Mouse (Mus musculus) limb, embryonic 13.5 days (tissue): Measurements from ENCODE around the gene Vkorc1l1. TPM values are rescaled to one million over a fixed set of nuclear protein-coding genes. Genes with fewer than 3 reads are reported as not detected.

Experiments
- ATAC-seq: fragments of 200-750 bp; cut with Nextera tagmentation; 2 replicates; pipeline ENCODE4 v1.8.0; 2017; ENCODE audit warnings: low read depth, moderate number of reproducible peaks, moderate TSS enrichment; ENCODE audit not compliant: low FRiP score
- H3K27ac ChIP-seq: fragments of 300-500 bp; sonication (generic); 2 replicates; pipeline ENCODE4 v1.5.1; 2015; ENCODE audit warnings: inconsistent platforms, mild to moderate bottlenecking, moderate library complexity
- H3K27me3 ChIP-seq: fragments of 300-500 bp; sonication (generic); 2 replicates; pipeline ENCODE4 v1.6.1; 2015; ENCODE audit warnings: mild to moderate bottlenecking, inconsistent platforms
- H3K36me3 ChIP-seq: fragments of 300-500 bp; sonication (generic); 2 replicates; pipeline ENCODE4 v1.6.1; 2015; ENCODE audit warnings: inconsistent platforms, mild to moderate bottlenecking, moderate library complexity
- H3K4me1 ChIP-seq: fragments of 300-500 bp; sonication (generic); 2 replicates; pipeline ENCODE4 v1.6.1; 2015; ENCODE audit warnings: inconsistent platforms
- H3K4me2 ChIP-seq: fragments of 300-500 bp; sonication (generic); replicated peaks from 2 replicates; pipeline ENCODE4 v1.6.1; 2015; ENCODE audit warnings: inconsistent platforms, mild to moderate bottlenecking, moderate library complexity
- H3K4me3 ChIP-seq: fragments of 300-500 bp; sonication (generic); 2 replicates; pipeline ENCODE4 v1.5.1; 2015; ENCODE audit warnings: moderate library complexity, mild to moderate bottlenecking, inconsistent platforms
- H3K9ac ChIP-seq: fragments of 300-500 bp; sonication (generic); 2 replicates; pipeline ENCODE4 v1.6.1; 2015; ENCODE audit warnings: mild to moderate bottlenecking, inconsistent platforms
- H3K9me3 ChIP-seq: fragments of 300-500 bp; sonication (generic); 2 replicates; pipeline ENCODE4 v1.6.1; 2016; ENCODE audit warnings: inconsistent platforms
- WGBS: fragments of 180-500 bp; shearing (Covaris S2); methylation state at CpG from one replicate; pipeline ENCODE4 v1.1.7; 2015; 5-methylcytosine and 5-hydroxymethylcytosine counted together
- polyA plus RNA-seq: library from polyadenylated mRNA; unstranded; fragments of >200 nt; fragmentation: Nextera tagmentation; extraction: Ambion mirVana; gene quantifications from 2 replicates; pipeline ENCODE4 v1.2.1, GENCODE M21; 2015

Gene Vkorc1l1
- polyA plus RNA-seq, 1 experiment from 2014 or later: 28.7 TPM

GRCm38 (mm10) chr5:129952143-129952542 is 10.4 kb downstream of the Vkorc1l1 start:
- H3K4me1 ChIP-seq: no peaks in the 10 kb centered on the region
- H3K4me2 ChIP-seq: no peak overlapping the region
- WGBS: 97% methylated on average over 4 of the region's 4 CpGs
- H3K27me3 ChIP-seq: no peaks in the 10 kb centered on the region
- no peak overlapping the region for H3K9ac ChIP-seq
- ATAC-seq: no peak
- no peaks in the 10 kb centered on the region for H3K9me3 ChIP-seq
- H3K4me3 ChIP-seq: no peak overlapping the region
- H3K36me3 ChIP-seq: 0 out of 2 replicates have a peak, but pooled peaks cover 1% of the 10 kb centered on the region
- H3K27ac ChIP-seq: no peak overlapping the region

GRCm38 (mm10) chr5:129954473-129955254 is 12.9 kb downstream of the Vkorc1l1 start:
- ATAC-seq: no peak

DNA sequence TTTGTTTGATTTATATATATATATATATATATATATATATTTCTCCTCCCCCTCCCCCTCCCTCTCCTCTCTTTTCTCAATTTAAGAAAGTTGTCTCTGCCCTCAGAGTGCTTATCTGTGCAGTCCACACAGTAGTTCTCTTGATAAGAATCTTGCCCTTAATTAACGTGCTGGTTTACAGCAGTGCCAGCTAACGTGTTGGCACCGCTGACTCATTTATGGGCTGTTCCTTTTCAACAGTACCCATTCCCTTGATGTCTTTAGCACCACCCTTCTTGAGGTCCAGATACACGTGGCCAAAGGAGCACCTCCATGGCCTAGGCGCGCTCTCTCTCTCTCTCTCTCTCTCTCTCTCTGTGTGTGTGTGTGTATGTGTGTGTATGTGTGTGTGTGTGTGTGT is 14.0 kb downstream of the Vkorc1l1 start:
- no peak overlapping the region for H3K4me2 ChIP-seq
- no peaks in the 10 kb centered on the region for H3K27me3 ChIP-seq

More at GRCm38 (mm10) chr5:129954473-129955254, 12.9 kb downstream of the Vkorc1l1 start:
- H3K27me3 ChIP-seq: no peaks in the 10 kb centered on the region
- no peaks in the 10 kb centered on the region for H3K9me3 ChIP-seq
- H3K4me2 ChIP-seq: no peak overlapping the region
- H3K9ac ChIP-seq: no peak overlapping the region
- 87% methylated on average over 5 of the region's 5 CpGs for WGBS
- no peaks in the 10 kb centered on the region for H3K4me1 ChIP-seq
- H3K36me3 ChIP-seq: peaks cover 17% of the 10 kb centered on the region
- H3K4me3 ChIP-seq: no peak overlapping the region
- H3K27ac ChIP-seq: no peak overlapping the region

DNA sequence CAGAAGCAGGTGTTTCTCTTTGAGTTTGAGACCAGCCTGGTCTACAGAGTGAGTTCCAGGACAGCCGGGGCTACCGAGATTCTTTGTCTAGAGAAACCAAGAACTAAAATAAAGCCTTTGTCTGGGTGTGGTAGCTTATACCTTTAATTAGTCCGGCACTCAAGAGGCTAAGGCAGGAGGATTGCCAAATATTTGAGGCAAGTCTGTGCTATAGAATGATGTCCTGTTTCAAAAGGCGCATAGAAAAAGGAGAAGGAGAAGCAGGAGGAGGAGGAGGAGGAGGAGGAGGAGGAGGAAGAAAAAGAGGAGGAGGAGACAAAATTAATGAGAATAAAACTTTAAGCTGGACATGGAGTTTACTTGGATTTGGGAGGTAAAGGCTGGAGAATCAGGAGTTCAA is 21.5 kb downstream of the Vkorc1l1 start:
- H3K4me2 ChIP-seq: no peak overlapping the region
- ATAC-seq: no peak
- no peaks in the 10 kb centered on the region for H3K4me1 ChIP-seq
- H3K9ac ChIP-seq: no peak overlapping the region
- no peaks in the 10 kb centered on the region for H3K27me3 ChIP-seq
- H3K36me3 ChIP-seq: peaks cover 14% of the 10 kb centered on the region
- 82% methylated on average over 4 of the region's 4 CpGs for WGBS
- H3K27ac ChIP-seq: no peak overlapping the region
- H3K9me3 ChIP-seq: no peaks in the 10 kb centered on the region; the same call in 1 of the 2 replicates
- H3K4me3 ChIP-seq: no peak overlapping the region

More for the DNA sequence above, 14.0 kb downstream of the Vkorc1l1 start:
- H3K36me3 ChIP-seq: peaks cover 23% of the 10 kb centered on the region
- whole genome bisulfite sequencing: 78% methylated on average over 6 of the region's 6 CpGs
- no peak overlapping the region for H3K27ac ChIP-seq
- no peaks in the 10 kb centered on the region; the same call in 1 of the 2 replicates for H3K9me3 ChIP-seq
- H3K4me3 ChIP-seq: no peak overlapping the region
- no peaks in the 10 kb centered on the region for H3K4me1 ChIP-seq
- no peak overlapping the region for H3K9ac ChIP-seq
- ATAC-seq: no peak

GRCm38 (mm10) chr5:129966448-129966847 is 24.7 kb downstream of the Vkorc1l1 start:
- Histone ChIP-seq H3K27ac (no peak overlapping the region), H3K4me2 (no peak overlapping the region), H3K4me3 (no peak overlapping the region), H3K27me3 (no peaks in the 10 kb centered on the region), H3K4me1 (no peaks in the 10 kb centered on the region), H3K9ac (no peak overlapping the region), H3K9me3 (no peaks in the 10 kb centered on the region), H3K36me3 (peaks cover 1% of the 10 kb centered on the region)
- ATAC-seq: no peak
- 81% methylated on average over 3 of the region's 3 CpGs for WGBS

GRCm38 (mm10) chr5:129968417-129968816 is 26.6 kb downstream of the Vkorc1l1 start:
- Histone ChIP-seq H3K4me2 (no peak overlapping the region), H3K9me3 (no peaks in the 10 kb centered on the region), H3K9ac (no peak overlapping the region), H3K36me3 (peaks cover 16% of the 10 kb centered on the region), H3K27ac (no peak overlapping the region), H3K4me1 (no peaks in the 10 kb centered on the region), H3K27me3 (no peaks in the 10 kb centered on the region), H3K4me3 (no peak overlapping the region)
- ATAC-seq: no peak
- 87% methylated on average over 7 of the region's 7 CpGs for WGBS

DNA sequence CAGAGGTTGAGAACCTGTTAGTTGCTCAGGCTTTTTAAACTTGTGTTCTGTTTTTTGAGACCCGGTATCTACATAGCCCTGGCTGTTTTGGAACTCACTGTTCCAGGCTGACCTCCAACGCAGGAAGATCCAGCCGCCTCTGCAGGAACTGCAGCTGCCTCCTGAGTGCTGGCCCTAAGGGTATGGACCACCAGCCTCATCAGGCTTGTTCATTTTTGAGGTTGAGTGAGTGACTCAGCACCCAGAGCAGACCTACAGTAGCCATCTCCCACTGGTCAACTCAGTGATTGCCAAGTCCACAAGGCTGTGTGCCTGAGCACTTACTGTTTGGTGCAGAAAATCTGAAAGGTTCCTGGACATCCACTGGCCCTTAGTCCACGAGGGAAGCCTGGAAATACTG is 29.7 kb downstream of the Vkorc1l1 start:
- no peak for ATAC-seq
- no peaks in the 10 kb centered on the region for H3K27me3 ChIP-seq

DNA sequence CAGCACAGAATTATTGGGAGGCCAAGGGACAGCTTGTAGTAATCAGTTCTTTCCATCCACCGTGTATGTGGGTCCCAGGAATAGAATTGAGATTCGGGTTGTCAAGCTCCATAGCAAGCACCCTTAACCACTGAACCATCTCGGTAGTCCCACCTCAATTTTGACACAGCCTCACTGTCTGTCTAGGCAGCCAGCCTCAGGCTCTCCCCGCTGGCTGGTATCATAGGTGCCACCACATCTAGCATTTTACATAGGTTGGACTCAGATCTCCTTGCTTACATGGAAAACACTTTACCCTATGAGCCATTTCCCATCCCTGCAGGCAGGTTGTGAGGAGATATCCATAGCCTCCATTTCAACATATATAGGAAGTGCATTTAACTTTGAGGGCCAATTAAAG is 32.6 kb downstream of the Vkorc1l1 start:
- Histone ChIP-seq H3K27ac (no peak overlapping the region), H3K36me3 (peaks cover 24% of the 10 kb centered on the region), H3K4me1 (no peaks in the 10 kb centered on the region), H3K4me2 (no peak overlapping the region), H3K9me3 (no peaks in the 10 kb centered on the region), H3K9ac (no peak overlapping the region), H3K4me3 (no peak overlapping the region), H3K27me3 (no peaks in the 10 kb centered on the region)
- 87% methylated on average over 4 of the region's 4 CpGs for WGBS
- ATAC-seq: no peak

More for the DNA sequence above, 29.7 kb downstream of the Vkorc1l1 start:
- Histone ChIP-seq H3K9me3 (no peaks in the 10 kb centered on the region), H3K9ac (no peak overlapping the region), H3K4me2 (no peak overlapping the region), H3K4me3 (no peak overlapping the region), H3K4me1 (no peaks in the 10 kb centered on the region), H3K27ac (no peak overlapping the region), H3K36me3 (peaks cover 24% of the 10 kb centered on the region)
- 90% methylated on average over 4 of the region's 4 CpGs for WGBS

- 86% methylated on average over 4 of the region's 4 CpGs for WGBS
- Histone ChIP-seq H3K4me1 (no peaks in the 10 kb centered on the region), H3K9me3 (no peaks in the 10 kb centered on the region), H3K4me2 (no peak overlapping the region), H3K36me3 (peaks cover 24% of the 10 kb centered on the region), H3K9ac (no peak overlapping the region), H3K27me3 (no peaks in the 10 kb centered on the region), H3K27ac (no peak overlapping the region), H3K4me3 (no peak overlapping the region)
- no peak for ATAC-seq
Observed at GRCm38 (mm10) chr5:129974866-129975311, 33.1 kb downstream of the Vkorc1l1 start.

- Histone ChIP-seq H3K9ac (no peak overlapping the region; the same call in 1 of the 2 replicates), H3K9me3 (no peaks in the 10 kb centered on the region), H3K4me1 (no peaks in the 10 kb centered on the region), H3K4me3 (no peak overlapping the region), H3K27me3 (no peaks in the 10 kb centered on the region), H3K27ac (no peak overlapping the region), H3K36me3 (peaks cover 17% of the 10 kb centered on the region), H3K4me2 (no peak overlapping the region)
- ATAC-seq: no peak
- 85% methylated on average over 4 of the region's 4 CpGs for WGBS
Observed at GRCm38 (mm10) chr5:129977768-129978167, 36.0 kb downstream of the Vkorc1l1 start.

GRCm38 (mm10) chr5:129978608-129979007 is 36.8 kb downstream of the Vkorc1l1 start:
- H3K4me1 ChIP-seq: no peaks in the 10 kb centered on the region
- H3K27me3 ChIP-seq: no peaks in the 10 kb centered on the region
- WGBS: 94% methylated on average over 5 of the region's 5 CpGs
- no peaks in the 10 kb centered on the region for H3K9me3 ChIP-seq
- H3K27ac ChIP-seq: no peak overlapping the region
- no peak overlapping the region for H3K4me3 ChIP-seq
- no peak overlapping the region for H3K9ac ChIP-seq
- ATAC-seq: no peak
- H3K36me3 ChIP-seq: peaks cover 21% of the 10 kb centered on the region
- no peak overlapping the region for H3K4me2 ChIP-seq

GRCm38 (mm10) chr5:129980216-129980615 is 38.4 kb downstream of the Vkorc1l1 start:
- H3K27ac ChIP-seq: no peak overlapping the region

More at GRCm38 (mm10) chr5:129980216-129980615, 38.4 kb downstream of the Vkorc1l1 start:
- no peak for ATAC-seq
- Histone ChIP-seq H3K4me1 (no peaks in the 10 kb centered on the region), H3K9ac (no peak overlapping the region), H3K27me3 (no peaks in the 10 kb centered on the region), H3K36me3 (peaks cover 30% of the 10 kb centered on the region), H3K4me3 (no peak overlapping the region), H3K4me2 (no peak overlapping the region), H3K9me3 (no peaks in the 10 kb centered on the region)
- 75% methylated on average over 3 of the region's 3 CpGs for WGBS
